Comparison of ENCODE assay signal across 8 mouse cellular contexts in the genomic region with DNA sequence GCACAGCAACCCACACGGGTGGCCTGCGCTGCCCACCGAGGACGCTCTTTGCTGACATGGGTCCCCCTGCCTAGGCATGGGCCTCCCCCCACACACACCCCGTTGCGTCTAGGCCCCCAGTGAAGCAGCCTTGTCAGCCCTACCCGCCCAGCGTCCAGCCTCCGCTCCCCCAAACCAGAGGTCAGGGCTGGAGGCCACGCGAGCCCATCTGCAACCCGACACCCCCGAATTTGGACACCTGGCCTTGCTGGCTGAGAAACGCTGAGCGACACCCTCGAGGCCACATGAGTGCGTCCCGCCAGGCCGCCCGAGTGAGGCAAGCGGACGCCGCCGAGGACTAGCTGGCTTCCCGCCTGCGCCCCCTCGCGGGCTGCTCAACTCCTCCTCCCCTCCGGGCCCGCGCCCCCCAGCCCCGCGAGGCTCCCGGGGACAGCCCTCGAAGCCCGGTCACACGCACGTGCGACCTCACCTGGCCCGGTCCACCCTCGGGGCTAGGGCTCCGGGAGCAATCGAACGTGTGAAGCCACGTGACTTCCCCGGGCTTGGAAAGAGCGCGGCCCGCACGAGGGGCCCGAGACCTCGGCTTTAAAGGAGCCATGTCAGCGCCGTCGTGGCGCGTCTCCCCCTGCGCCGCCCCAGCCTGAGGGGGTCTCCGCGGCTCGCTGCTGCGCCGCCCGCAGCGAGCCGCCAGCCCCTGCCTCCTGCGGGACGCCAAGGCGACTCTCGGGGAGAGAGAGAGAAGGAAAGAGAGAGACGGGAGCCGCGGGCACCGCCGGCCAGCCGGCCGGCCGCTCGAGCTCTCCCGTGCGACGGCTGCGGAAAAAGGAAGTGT. TPM values are rescaled to one million over a fixed set of nuclear protein-coding genes. Genes with fewer than 3 reads are reported as not detected.
DNase-seq lines count a peak whose midpoint lies in the region; ATAC-seq lines count a peak whose summit lies in the region.

No protein-coding gene starts in this region.

- DNase-seq in adrenal gland, adult (ENCODE audit: inconsistent age in 2 of 2, low spot score in 1 of 2): peak; percentile 82 to 94
- DNase-seq in adrenal gland, postnatal 4 days (ENCODE audit: low spot score in 2 of 2): no peak
- DNase-seq in cerebellum, adult 9-11 months: peak; percentile 35
- DNase-seq in gastrocnemius, postnatal 25 days: peak; percentile 59
- peak; percentile 13 for DNase-seq in induced T-regulatory cell, adult 2 months (ENCODE audit: low read depth)
- DNase-seq in left cerebral cortex, postnatal 4 days: peak; percentile 41
- DNase-seq in thymus, postnatal 25 days: peak; percentile 43

- H3K9ac ChIP-seq in midbrain, embryonic 15.5 days: 0 out of 2 replicates have a peak overlapping the region, but pooled peaks have one; percentile 46

- H3K4me2 ChIP-seq in midbrain, embryonic 15.5 days: peak overlapping the region; percentile 96

- peaks cover 59% of the 10 kb centered on the region for H3K27me3 ChIP-seq in midbrain, embryonic 15.5 days (replicated peaks)

- H3K27ac ChIP-seq in midbrain, embryonic 15.5 days: no peak overlapping the region

- H3K36me3 ChIP-seq in midbrain, embryonic 15.5 days (replicated peaks): no peaks in the 10 kb centered on the region

- H3K9me3 ChIP-seq in midbrain, embryonic 15.5 days: no peaks in the 10 kb centered on the region

- intact Hi-C loops in left cerebral cortex, postnatal 4 days (cut with DNase I): no loop called here

- H3K4me3 ChIP-seq in midbrain, embryonic 15.5 days: peak overlapping the region; percentile 50

- ATAC-seq in midbrain, embryonic 15.5 days (replicated peaks): peak; percentile 45

- H3K4me1 ChIP-seq in midbrain, embryonic 15.5 days: peaks cover 27% of the 10 kb centered on the region

- WGBS in midbrain, embryonic 15.5 days: 2% methylated on average over 82 of the region's 84 CpGs

RNA-seq across cellular contexts. Expression of gene Cpeb1, which starts 1.6 kb away (rescaled TPM):
- total RNA-seq in adrenal gland, postnatal 4 days (2021): 10 to 100 TPM; 17.4 to 17.8 TPM
- 10 to 100 TPM; 14.4 to 17.2 TPM for total RNA-seq in gastrocnemius, postnatal 25 days (2021)
- 10 to 100 TPM; 10.0 to 11.6 TPM for total RNA-seq in left cerebral cortex, postnatal 4 days (2021)
- 4.0 and 5.1 TPM in 2 replicates for polyA plus RNA-seq in midbrain, embryonic 15.5 days (2015; fragmentation: Nextera tagmentation; extraction: Ambion mirVana)

RNA-seq across cellular contexts. Expression of gene Ap3b2, which starts 40.1 kb away (rescaled TPM):
- 10 to 100 TPM; 15.3 to 19.2 TPM for total RNA-seq in adrenal gland, postnatal 4 days (2021)
- total RNA-seq in gastrocnemius, postnatal 25 days (2021): under 1 TPM; 0.38 to 0.51 TPM
- 100 to 1,000 TPM; 165 to 172 TPM for total RNA-seq in left cerebral cortex, postnatal 4 days (2021)
- polyA plus RNA-seq in midbrain, embryonic 15.5 days (2015; fragmentation: Nextera tagmentation; extraction: Ambion mirVana): 155 and 162 TPM in 2 replicates

RNA-seq across cellular contexts. Expression of gene BC048679, which starts 44.4 kb away (rescaled TPM):
- not detected for total RNA-seq in adrenal gland, postnatal 4 days (2021)
- 1 to 10 TPM in 1 of 2 experiments, under 1 TPM in 1; 0.46 to 1.1 TPM for total RNA-seq in gastrocnemius, postnatal 25 days (2021)
- total RNA-seq in left cerebral cortex, postnatal 4 days (2021): not detected
- not detected in 2 replicates for polyA plus RNA-seq in midbrain, embryonic 15.5 days (2015; fragmentation: Nextera tagmentation; extraction: Ambion mirVana)

Comparison
In these comparisons a context has a peak if more than half of its experiments do, and no peak if none do; other contexts are left out.
1. DNase-seq: peak in adrenal gland, adult (2 of 2), cerebellum, adult 9-11 months (single experiment), gastrocnemius, postnatal 25 days (single experiment), induced T-regulatory cell, adult 2 months (single experiment), left cerebral cortex, postnatal 4 days (single experiment) and thymus, postnatal 25 days (single experiment); none in adrenal gland, postnatal 4 days (0 of 2).
2. RNA of gene Ap3b2, which starts 40.1 kb away (total RNA-seq): 165 to 172 TPM in left cerebral cortex, postnatal 4 days and 15.3 to 19.2 TPM in adrenal gland, postnatal 4 days; 0.38 to 0.51 TPM in gastrocnemius, postnatal 25 days; every median in the first group is over 10 times any median in the second.